Mouse (Mus musculus) intestine, embryonic 16.5 days (tissue): Measurements from ENCODE around the gene Igf1. TPM values are rescaled to one million over a fixed set of nuclear protein-coding genes. Genes with fewer than 3 reads are reported as not detected.
A peak's percentile ranks its signal among the peaks of the same experiment; 100 is the strongest.

Experiments
- ATAC-seq: fragments of 200-750 bp; cut with Nextera tagmentation; 2 replicates; pipeline ENCODE4 v1.8.0; 2017; ENCODE audit warnings: moderate TSS enrichment, moderate library complexity
- H3K27ac ChIP-seq: fragments of 300-500 bp; sonication (generic); 2 replicates; pipeline ENCODE4 v1.5.1; 2014; ENCODE audit warnings: mild to moderate bottlenecking, low read length
- H3K27me3 ChIP-seq: fragments of 300-500 bp; sonication (generic); replicated peaks from 2 replicates; pipeline ENCODE4 v1.6.1; 2014; ENCODE audit warnings: low read length, control low read depth, mixed read lengths; ENCODE audit not compliant: control insufficient read depth, insufficient read depth
- H3K36me3 ChIP-seq: fragments of 300-500 bp; sonication (generic); 2 replicates; pipeline ENCODE4 v1.6.1; 2014; ENCODE audit warnings: low read length, control low read depth; ENCODE audit not compliant: control insufficient read depth, insufficient read depth
- H3K4me1 ChIP-seq: fragments of 300-500 bp; sonication (generic); 2 replicates; pipeline ENCODE4 v1.6.1; 2014; ENCODE audit warnings: low read length, control low read depth, mixed read lengths; ENCODE audit not compliant: control insufficient read depth, insufficient read depth
- H3K4me2 ChIP-seq: fragments of 300-500 bp; sonication (generic); 2 replicates; pipeline ENCODE4 v1.6.1; 2014; ENCODE audit warnings: low read depth, low read length, control low read depth
- H3K4me3 ChIP-seq: fragments of 300-500 bp; sonication (generic); 2 replicates; pipeline ENCODE4 v1.5.1; 2014; ENCODE audit warnings: mild to moderate bottlenecking, low read length
- H3K9ac ChIP-seq: fragments of 300-500 bp; sonication (generic); 2 replicates; pipeline ENCODE4 v1.6.1; 2014; ENCODE audit warnings: low read depth, low read length
- H3K9me3 ChIP-seq: fragments of 300-500 bp; sonication (generic); 2 replicates; pipeline ENCODE4 v1.6.1; 2016; ENCODE audit warnings: low read length, control low read depth; ENCODE audit not compliant: control insufficient read depth
- WGBS: fragments of 180-500 bp; shearing (Covaris S2); extraction: QIAGEN DNeasy Blood & Tissue Kit; methylation state at CpG from one replicate; pipeline ENCODE4 v1.1.7; 2014; 5-methylcytosine and 5-hydroxymethylcytosine counted together
- polyA plus RNA-seq: library from polyadenylated mRNA; unstranded; fragments of >200 nt; fragmentation: Nextera tagmentation; extraction: Ambion mirVana; gene quantifications from 2 replicates; pipeline ENCODE4 v1.2.1, GENCODE M21; 2015

The Igf1 gene
- polyA plus RNA-seq, 1 experiment from 2014 or later, result 36.2 TPM

DNA sequence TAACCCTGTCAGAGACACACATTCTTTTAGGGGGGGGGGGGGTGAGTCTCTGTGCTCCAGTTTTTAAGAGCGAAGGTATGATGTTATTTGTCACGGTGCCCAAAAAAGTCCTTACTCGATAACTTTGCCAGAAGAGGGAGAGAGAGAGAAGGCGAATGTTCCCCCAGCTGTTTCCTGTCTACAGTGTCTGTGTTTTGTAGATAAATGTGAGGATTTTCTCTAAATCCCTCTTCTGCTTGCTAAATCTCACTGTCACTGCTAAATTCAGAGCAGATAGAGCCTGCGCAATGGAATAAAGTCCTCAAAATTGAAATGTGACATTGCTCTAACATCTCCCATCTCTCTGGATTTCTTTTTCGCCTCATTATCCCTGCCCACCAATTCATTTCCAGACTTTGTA is 874 bp downstream of the Igf1 start:
- 0 out of 2 replicates have a peak overlapping the region, but pooled peaks have one; percentile 41 for H3K9ac ChIP-seq
- H3K27me3 ChIP-seq, result no peaks in the 10 kb centered on the region
- H3K4me3 ChIP-seq, result peak overlapping the region; percentile 59
- peaks cover 14% of the 10 kb centered on the region for H3K4me1 ChIP-seq
- H3K36me3 ChIP-seq, result no peaks in the 10 kb centered on the region
- peak overlapping the region; percentile 81; the same call in 1 of the 2 replicates for H3K27ac ChIP-seq
- H3K4me2 ChIP-seq, result peak overlapping the region; percentile 73
- H3K9me3 ChIP-seq, result no peaks in the 10 kb centered on the region
- 16% methylated on average over 6 of the region's 6 CpGs for WGBS
- peak; percentile 61 for ATAC-seq

DNA sequence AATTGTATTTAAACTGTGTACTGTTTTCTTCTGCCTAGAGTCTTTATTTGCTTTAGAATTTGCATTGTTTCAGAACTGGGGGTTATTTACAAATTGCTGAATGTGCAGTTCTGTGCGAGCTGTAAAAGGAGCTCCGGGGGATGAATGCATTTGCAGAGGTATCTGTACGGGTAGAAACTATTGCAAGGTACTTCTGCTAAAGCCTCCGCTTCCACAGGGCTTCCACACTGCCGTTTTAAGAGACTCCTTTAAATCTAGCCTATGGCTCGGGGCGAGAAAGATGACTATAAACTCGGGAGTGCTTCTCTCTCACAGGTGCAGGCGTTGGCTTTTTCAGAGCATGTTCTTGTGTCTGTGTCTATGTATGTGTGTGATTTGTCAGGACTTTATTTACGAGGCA is 1.4 kb downstream of the Igf1 start:
- H3K4me3 ChIP-seq, result peak overlapping the region; percentile 59
- ATAC-seq, result no peak
- H3K4me2 ChIP-seq, result peak overlapping the region; percentile 73
- H3K9me3 ChIP-seq, result no peaks in the 10 kb centered on the region
- peak overlapping the region; percentile 41 for H3K9ac ChIP-seq
- H3K4me1 ChIP-seq, result peaks cover 14% of the 10 kb centered on the region
- 3% methylated on average over 10 of the region's 10 CpGs for WGBS
- no peaks in the 10 kb centered on the region for H3K27me3 ChIP-seq
- peak overlapping the region; percentile 81 for H3K27ac ChIP-seq
- no peaks in the 10 kb centered on the region for H3K36me3 ChIP-seq

DNA sequence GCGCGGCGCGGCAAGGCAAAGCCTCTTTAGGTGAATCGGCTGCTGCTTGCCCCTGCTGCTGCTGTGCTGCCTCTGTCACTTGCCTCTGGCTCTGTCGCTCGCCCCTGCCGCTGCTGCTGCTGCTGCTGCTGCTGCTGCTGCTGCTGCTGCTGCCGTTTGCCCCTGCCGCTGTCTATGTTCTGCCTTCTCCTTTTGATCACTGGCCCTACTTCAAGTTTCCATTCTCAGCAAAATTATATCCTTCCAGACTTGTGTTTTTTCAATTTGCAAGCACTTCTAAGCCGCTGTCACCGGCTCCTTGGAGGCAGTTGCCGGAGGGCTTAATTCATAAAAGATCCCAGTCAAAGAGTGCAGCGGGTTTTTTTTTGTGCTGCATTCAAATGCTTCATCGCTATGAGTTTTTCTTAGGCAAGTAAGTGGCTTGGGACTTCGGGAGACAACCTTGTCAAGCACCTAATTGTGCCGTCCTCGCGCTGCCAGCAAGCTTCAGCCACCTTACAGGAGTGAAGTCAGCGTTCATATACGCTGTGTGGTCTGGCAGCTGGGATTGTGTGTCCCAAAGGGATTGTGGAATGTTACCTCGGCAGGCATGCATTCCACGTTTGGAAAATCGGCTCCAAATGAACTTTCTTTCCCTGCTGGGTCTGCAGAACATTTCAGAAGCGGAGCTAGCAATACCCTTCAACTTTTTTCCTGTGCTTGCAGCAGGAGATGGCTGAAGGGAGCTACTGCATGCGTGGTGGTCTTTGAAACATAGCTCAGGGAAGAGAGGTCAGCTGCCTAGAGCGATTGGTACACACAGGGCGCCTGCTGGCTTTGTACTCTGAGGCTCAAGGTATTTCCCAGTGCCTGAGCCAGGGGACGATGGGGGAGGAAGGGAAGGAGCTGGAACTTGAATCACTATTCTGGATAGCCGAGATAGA is 2.4 kb downstream of the Igf1 start:
- Histone ChIP-seq H3K27ac (peak overlapping the region; percentile 25), H3K36me3 (no peaks in the 10 kb centered on the region), H3K9me3 (no peaks in the 10 kb centered on the region), H3K4me3 (peak overlapping the region; percentile 59), H3K9ac (peak overlapping the region; percentile 72), H3K4me2 (peak overlapping the region; percentile 73), H3K4me1 (peaks cover 14% of the 10 kb centered on the region), H3K27me3 (no peaks in the 10 kb centered on the region)
- WGBS, result 7% methylated on average over 30 of the region's 30 CpGs
- ATAC-seq, result peak; percentile 55; the same call in 1 of the 2 replicates

DNA sequence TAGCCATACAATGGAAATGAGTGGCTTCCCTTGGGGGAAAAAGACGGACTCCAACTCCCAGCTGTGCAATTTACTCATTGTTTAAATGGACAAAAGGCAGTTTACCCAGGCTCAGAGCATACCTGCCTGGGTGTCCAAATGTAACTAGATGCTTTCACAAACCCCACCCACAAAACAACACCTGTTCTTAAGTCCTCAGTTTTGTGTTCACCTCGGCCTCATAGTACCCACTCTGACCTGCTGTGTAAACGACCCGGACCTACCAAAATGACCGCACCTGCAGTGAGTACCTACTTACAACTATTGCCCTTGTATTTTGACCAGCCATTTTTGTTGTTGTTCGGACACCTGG is 3.0 kb downstream of the Igf1 start:
- H3K4me1 ChIP-seq, result peaks cover 14% of the 10 kb centered on the region

DNA sequence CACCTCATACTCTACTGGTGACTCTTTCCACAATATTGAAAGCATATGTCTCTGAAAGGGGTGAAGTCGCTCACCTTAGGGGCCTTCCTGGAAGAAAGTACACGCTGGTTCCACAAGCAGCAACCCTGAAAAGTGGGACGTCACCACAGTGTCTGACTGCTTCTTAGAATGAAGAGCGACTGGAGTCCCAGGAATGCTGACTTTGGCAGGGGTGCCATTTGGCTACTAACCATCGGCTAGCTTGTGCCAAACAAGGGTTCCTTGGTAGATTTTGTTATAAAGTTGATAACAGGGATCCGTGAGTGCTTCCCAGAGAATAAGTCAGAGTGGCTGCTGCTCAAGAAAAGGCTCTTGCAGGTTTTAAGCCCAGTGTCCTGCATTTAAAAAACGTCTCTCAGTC is 4.8 kb downstream of the Igf1 start:
- Histone ChIP-seq H3K4me2 (no peak overlapping the region), H3K27me3 (no peaks in the 10 kb centered on the region), H3K4me1 (peaks cover 9% of the 10 kb centered on the region), H3K4me3 (no peak overlapping the region), H3K27ac (no peak overlapping the region), H3K9me3 (no peaks in the 10 kb centered on the region), H3K36me3 (no peaks in the 10 kb centered on the region), H3K9ac (no peak overlapping the region)
- WGBS, result 67% methylated on average over 7 of the region's 7 CpGs
- ATAC-seq, result no peak

More for the DNA sequence above, 3.0 kb downstream of the Igf1 start:
- no peak for ATAC-seq
- Histone ChIP-seq H3K36me3 (no peaks in the 10 kb centered on the region), H3K4me2 (peak overlapping the region; percentile 73), H3K27ac (no peak overlapping the region), H3K9ac (no peak overlapping the region; the same call in 1 of the 2 replicates), H3K4me3 (peak overlapping the region; percentile 59), H3K27me3 (no peaks in the 10 kb centered on the region), H3K9me3 (no peaks in the 10 kb centered on the region)
- 74% methylated on average over 6 of the region's 6 CpGs for WGBS

DNA sequence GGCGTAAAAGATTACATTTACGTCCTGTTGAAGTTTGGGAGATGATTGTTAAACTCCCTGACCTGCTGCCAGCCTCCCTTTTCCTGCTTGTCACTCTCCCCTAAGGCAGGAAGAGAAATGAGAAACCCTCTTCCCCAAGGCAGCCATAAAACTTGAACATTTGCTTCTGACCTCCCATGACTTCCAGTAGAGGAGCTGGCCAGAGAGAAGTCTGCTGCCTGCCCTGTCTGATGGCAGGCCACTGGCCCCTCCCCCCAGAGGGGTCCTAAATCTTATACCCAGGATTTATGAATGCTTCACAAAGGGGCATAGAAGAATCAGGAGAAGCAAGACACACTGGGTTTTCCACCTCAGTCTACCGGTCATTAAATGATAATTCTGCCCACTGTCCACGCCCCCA is 5.3 kb downstream of the Igf1 start:
- Histone ChIP-seq H3K4me3 (no peak overlapping the region), H3K4me1 (peaks cover 5% of the 10 kb centered on the region), H3K27ac (no peak overlapping the region), H3K36me3 (no peaks in the 10 kb centered on the region), H3K4me2 (no peak overlapping the region), H3K9ac (no peak overlapping the region), H3K9me3 (no peaks in the 10 kb centered on the region), H3K27me3 (no peaks in the 10 kb centered on the region)
- no peak for ATAC-seq
- 69% methylated on average over 4 of the region's 4 CpGs for WGBS

DNA sequence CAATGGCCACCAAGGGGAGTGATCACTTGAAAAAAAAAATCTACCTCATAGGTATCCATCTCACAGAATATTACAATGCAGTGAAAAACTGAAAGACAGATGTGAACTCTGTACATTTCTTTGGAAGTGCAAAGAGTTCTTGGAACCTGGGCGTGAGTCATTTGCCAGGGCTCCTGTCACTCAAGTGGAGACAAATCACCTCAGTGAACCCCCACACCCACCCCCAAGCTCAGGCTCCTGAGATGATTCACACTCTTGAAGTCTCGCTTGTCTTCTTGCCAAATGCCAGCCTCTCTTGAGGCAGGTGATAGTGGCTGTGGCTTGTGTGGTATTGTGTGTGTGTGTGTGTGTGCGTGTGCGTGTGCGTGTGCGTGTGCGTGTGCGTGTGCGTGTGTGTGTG is 7.6 kb downstream of the Igf1 start:
- Histone ChIP-seq H3K4me3 (no peak overlapping the region), H3K36me3 (no peaks in the 10 kb centered on the region), H3K27me3 (no peaks in the 10 kb centered on the region), H3K4me1 (peaks cover 3% of the 10 kb centered on the region; the same call in 1 of the 2 replicates), H3K9me3 (no peaks in the 10 kb centered on the region), H3K9ac (no peak overlapping the region), H3K4me2 (no peak overlapping the region), H3K27ac (no peak overlapping the region)
- ATAC-seq, result no peak
- 93% methylated on average over 9 of the region's 9 CpGs for WGBS

DNA sequence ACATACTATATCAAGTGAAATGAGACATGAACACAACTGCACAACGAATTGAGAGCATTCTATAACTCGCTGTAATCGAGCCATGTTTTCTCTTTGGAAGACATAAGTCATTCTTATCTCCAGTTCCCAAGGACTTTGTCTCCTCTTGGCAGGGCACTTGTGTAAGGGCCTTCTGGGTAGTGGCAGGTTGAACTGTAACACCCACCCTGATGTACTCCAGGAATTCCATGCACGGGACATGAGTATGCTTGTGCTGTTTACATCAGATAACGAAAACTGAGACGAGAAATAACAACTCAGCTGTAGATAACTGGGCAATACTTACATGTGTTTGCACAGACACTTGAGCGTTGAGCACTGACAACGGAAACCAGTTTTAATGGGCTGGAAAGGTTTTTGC is 8.4 kb downstream of the Igf1 start:
- Histone ChIP-seq H3K36me3 (no peaks in the 10 kb centered on the region), H3K27me3 (no peaks in the 10 kb centered on the region), H3K4me3 (no peak overlapping the region), H3K9ac (no peak overlapping the region), H3K27ac (no peak overlapping the region), H3K4me2 (no peak overlapping the region), H3K9me3 (no peaks in the 10 kb centered on the region), H3K4me1 (peaks cover 3% of the 10 kb centered on the region; the same call in 1 of the 2 replicates)
- 44% methylated on average over 8 of the region's 8 CpGs for WGBS
- ATAC-seq, result peak; percentile 64; the same call in 1 of the 2 replicates

DNA sequence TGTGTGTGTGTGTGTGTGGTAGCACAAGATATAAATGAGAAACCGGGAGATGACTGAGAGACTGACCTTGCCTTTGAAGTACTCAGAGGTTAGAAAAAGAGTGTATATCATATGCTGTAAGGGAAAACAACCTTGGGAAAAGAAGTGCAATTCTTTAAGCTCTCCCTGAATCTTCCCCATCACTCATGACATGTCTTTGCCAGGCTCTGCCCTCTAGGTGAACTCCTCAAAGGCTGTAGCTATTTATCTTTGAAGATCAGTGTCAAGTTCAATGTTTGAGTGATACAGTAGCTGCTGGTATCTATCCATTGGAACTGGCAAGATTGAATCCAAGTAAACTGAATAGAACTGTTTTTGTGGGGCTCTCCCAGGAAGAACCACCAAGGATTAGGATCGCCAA is 9.2 kb downstream of the Igf1 start:
- Histone ChIP-seq H3K4me3 (no peak overlapping the region), H3K4me1 (peaks cover 3% of the 10 kb centered on the region; the same call in 1 of the 2 replicates), H3K4me2 (no peak overlapping the region), H3K27me3 (no peaks in the 10 kb centered on the region), H3K9ac (no peak overlapping the region), H3K36me3 (no peaks in the 10 kb centered on the region), H3K27ac (no peak overlapping the region), H3K9me3 (no peaks in the 10 kb centered on the region)
- 44% methylated on average over 2 of the region's 2 CpGs for WGBS
- no peak for ATAC-seq
